Mouse (Mus musculus) B cell, adult 2 months (primary cell): Measurements from ENCODE around the gene Slfn5.
"Not testable (repeated sequence)": the region's sequence is repeated elsewhere in the genome, so short reads cannot be mapped to it uniquely, and the experiment has no call there.

Experiments
- DNase-seq, 2 experiments: peaks; one replicate each; pipeline ENCODE4 v3.0.0; 2022

Slfn5 gene

DNA sequence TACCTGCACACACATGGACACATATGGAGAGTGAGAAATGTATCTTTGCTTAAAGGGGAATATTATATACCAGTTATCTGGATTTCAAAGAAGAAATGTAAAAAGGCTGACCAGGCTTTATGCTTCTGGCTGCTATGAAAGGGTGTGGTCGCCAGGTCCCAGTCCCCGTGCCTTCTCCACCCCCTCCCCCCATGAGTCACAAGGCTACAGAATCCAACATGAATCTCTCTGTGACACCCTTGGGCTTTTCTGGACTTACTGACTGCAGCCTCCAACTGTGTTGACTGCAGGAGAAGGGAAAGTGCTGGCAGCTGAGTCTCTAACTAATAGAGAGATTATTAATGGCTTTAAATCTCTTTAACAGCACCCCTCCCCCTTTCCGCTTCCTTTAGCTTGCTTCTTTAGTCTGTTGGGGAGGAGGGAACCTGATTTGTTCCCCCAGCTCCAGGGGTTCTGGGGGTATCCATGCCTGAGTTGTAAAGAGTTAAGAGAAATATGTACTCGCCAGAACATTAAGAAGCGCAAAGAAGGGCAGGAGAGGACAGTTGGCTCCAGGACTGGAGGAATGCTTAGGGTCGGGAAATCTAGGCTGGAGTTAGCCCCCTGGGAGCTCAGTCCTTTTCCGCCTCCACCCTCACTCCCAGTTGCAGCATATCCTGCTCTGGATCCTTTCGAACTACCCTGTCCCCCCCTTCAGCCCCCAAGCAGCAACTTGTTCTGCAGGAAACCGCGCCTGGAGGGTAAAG lies at the start of gene Slfn5:
Slfn5 (plus strand) TSS at position 614 of the 746 bp plus-strand sequence.
- no peak for DNase-seq

- DNase-seq: no peak
These were observed 49.4 kb upstream of the Slfn5 start for GRCm38 (mm10) chr11:82901606-82902310.

DNA sequence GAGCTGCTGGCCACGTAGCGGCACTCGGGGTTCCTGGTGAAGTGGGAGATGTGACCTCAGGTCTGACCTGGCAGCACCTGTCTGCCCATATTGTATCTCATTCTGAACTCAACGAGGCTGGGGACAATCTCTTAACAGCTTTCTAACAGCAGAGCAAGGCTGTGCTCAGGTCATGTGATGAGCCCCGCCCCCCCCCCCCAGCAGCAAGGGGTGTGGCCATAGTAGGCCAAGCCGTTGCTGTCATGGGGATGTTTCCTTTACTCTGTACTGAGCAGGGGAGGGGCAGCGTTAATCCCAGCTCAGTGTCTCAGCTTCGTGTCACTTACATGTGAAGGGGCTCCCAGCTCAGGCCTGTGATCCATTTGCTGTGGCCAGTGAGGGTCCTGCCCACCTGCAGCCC lies 46.2 kb upstream of the Slfn5 start:
- DNase-seq: no peak

- DNase-seq: no peak
These were observed 45.3 kb upstream of the Slfn5 start for GRCm38 (mm10) chr11:82905816-82906215.

GRCm38 (mm10) chr11:82907651-82908607 lies 43.2 kb upstream of the Slfn5 start, which contains the start of gene Nle1:
TSS of gene Nle1 (minus strand) at chr11:82908411.
- DNase-seq: peak; percentile 97

GRCm38 (mm10) chr11:82908608-82908989 lies 42.5 kb upstream of the Slfn5 start:
- DNase-seq: no peak

DNA sequence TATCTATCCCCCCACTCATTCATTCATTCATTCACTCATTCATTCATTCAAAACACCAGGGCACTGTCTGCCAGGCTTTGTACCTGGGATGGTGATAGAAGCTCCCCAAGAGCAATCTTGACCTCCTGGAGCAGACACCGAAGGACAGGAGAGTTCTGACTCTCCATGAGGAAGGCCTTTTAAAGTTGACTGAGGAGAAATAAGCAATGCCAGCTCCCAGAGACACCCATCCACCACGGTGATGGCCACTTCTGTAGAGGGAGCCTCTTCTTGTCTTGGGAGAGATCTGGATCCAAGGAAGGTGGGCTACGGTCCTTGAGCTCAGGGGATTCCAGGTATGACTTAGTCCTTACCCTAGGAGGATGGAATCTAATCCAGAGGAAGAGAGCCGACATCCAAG lies 40.9 kb upstream of the Slfn5 start, which contains the start of gene Unc45b:
Unc45b (plus strand) TSS at position 301 of the 400 bp plus-strand sequence.
- DNase-seq: no peak

- DNase-seq: no peak
These were observed 40.3 kb upstream of the Slfn5 start for GRCm38 (mm10) chr11:82910679-82911389.

GRCm38 (mm10) chr11:82914711-82915352 lies 36.3 kb upstream of the Slfn5 start:
- DNase-seq: peak; percentile 79

DNA sequence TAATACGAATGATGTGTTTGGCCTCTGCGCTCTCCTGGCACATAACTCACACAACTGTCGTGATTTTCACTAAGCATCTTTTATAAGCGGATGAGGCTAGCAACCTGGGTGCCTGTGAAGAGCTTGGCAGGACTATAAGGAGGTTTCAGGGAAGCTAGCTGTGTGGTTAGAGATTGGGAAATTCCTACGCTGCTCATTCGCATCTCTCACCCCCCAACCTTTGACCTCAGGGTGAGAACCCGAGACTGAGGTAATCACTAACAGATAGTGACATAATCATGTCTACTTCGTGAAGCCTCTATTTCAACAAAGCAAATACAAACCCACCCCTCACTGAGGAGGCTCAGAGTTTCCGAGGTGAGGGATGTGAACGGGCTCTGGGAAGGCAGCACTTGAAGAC lies 30.4 kb upstream of the Slfn5 start:
- no peak for DNase-seq

DNA sequence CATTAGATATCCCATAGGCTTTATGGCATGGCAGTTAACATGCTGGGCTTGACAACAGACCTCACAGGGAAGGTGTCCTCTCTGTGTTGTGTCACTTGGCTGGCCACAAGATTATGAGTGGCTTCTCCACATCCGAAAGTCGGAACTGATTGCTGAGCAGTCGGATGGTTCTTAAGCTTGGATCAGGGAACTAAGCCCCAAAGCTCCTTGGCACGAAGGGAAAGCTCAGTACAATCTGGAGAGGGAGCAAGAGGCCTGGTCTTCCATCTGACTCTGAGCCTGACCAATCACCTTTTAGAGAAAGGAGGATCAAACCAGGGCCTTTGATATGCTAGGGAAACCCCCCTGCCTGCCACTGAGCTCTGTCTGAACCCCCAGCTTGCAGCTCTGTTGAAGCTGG lies 29.5 kb upstream of the Slfn5 start:
- DNase-seq: no peak

DNA sequence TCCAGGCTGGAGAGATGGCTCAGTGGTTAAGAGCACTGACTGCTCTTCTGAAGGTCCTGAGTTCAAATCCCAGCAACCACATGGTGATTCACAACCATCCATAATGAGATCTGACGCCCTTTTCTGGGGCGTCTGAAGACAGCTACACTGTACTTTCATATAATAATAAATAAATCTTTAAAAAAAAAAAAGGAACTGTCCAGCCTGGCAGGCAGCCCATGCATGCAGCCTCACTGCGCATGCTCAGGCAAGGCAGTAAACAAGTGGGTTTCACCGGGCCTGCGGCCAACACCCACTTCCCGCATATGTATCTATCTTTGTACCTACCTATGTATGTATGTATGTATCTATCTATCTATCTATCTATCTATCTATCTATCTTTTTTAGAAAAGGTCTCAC lies 27.2 kb upstream of the Slfn5 start:
- peak in 1 of 2 experiments; percentile 14 for DNase-seq

DNA sequence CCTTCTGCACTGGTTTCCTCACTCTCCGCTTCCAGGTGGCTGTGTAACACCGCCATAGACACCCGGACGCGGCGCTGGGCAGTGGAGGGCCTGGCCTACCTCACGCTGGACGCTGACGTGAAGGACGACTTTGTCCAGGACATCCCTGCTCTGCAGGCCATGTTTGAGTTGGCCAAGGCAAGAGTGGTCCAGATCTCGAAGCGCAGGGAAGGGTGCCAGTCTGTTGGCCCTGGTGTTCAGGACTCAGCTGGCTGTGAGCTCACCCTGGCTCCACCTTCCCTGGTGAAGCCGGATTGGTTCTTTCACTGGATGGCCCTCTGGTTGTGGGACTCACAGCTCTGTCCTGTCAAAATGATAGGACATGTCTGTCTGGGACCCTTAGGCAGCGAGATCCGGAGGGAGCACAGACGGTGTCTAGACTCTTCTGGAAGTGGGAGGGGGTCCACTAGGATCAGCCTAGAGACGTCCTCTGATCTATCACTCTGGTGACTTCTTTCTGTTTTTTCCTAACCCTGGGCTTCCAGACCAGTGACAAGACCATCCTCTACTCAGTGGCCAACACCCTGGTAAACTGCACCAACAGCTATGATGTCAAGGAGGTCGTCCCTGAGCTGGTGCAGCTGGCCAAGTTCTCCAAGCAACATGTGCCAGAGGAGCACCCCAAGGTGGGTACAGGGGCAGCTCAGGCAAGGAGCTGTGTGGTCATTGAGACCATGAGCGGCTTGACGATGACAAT lies 22.1 kb upstream of the Slfn5 start:
- peak in 1 of 2 experiments; percentile 15 for DNase-seq

DNA sequence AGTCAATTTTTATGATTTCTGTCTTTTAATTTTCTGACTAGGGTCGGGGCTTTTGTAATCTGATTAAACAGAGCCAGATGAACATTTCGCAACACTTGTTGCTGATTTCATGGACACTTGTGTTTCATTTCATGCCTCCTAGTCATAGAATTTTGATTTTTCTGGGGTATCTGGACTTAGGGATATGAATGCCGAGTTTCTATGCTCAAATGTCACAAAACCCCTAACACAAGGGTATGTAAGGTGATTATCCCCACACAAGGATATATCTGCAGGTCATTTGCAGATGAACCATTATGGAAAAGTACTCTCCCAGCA lies 21.6 kb upstream of the Slfn5 start:
- DNase-seq: no peak

DNA sequence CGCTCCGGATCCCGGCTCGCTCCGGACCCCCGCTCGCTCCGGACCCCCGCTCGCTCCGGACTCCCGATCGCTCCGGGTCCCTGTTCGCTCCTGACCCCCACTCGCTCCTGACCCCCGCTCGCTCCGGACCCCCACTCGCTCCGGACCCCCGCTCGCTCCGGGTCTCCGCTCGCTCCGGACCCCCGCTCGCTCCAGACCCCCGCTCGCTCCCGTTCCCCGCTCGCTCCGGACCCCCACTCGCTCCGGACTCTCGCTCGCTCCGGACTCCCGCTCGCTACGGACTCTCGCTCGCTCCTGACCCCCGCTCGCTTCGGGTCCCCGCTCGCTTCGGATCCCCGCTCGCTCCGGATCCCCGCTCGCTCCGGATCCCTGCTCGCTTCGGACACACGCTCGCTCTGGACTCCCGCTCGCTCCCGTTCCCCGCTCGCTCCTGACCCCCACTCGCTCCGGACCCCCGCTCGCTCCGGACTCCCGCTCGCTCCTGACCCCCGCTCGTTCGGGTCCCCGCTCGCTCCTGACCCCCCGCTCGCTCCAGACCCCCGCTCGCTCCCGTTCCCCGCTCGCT lies 20.7 kb upstream of the Slfn5 start:
- DNase-seq: not testable (repeated sequence)

DNA sequence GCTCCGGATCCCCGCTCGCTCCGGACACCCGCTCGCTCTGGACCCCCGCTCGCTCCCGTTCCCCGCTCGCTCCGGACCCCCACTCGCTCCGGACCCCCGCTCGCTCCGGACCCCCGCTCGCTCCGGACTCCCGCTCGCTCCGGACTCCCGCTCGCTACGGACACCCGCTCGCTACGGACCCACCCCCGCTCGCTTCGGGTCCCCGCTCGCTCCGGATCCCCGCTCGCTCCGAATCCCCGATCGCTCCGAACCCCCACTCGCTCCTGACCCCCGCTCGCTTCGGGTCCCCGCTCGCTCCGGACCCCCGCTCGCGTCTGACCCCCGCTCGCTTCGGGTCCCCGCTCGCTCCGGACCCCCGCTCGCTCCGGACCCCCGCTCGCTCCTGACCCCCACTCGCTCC lies 20.0 kb upstream of the Slfn5 start:
- DNase-seq: not testable (repeated sequence)

- not testable (repeated sequence) for DNase-seq
These were observed 19.3 kb upstream of the Slfn5 start for GRCm38 (mm10) chr11:82931671-82932450.

DNA sequence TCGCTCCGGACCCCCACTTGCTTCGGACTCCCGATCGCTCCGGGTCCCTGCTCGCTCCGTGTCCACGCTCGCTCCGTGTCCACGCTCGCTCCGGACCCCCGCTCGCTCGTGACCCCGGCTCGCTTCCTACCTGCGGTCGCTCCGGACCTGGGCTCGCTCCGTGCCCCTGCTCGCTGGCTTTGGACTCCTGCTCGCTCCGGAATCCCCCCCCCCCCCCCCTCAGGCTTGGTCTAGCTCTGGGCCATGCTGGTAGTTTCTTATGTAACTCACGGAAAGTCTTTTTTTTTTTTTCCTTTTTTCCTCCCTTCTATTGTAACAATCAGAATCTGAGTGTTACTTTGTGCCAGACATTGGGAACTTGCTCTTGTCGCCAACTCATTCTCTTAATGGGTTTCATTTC lies 18.0 kb upstream of the Slfn5 start:
- DNase-seq: no peak

DNA sequence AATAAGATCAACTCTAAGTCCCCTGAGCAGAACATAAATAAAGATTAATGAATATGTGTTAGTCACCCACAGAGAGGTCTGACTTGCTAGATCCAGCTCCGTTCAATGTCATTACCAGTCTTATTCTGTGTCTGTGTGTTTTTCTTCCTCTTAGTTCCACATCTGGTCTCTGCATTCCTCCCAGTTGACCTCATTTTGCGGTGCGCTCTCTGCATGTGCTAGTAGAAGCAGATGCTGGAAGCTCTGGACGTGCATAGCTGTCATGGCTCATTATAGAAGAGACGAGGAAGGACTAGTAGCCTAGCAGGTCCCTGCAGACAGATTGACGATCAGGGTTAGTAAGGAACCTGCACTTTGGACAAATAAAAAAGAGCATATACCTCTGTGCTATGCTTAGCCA lies 7.8 kb upstream of the Slfn5 start:
- DNase-seq: no peak

DNA sequence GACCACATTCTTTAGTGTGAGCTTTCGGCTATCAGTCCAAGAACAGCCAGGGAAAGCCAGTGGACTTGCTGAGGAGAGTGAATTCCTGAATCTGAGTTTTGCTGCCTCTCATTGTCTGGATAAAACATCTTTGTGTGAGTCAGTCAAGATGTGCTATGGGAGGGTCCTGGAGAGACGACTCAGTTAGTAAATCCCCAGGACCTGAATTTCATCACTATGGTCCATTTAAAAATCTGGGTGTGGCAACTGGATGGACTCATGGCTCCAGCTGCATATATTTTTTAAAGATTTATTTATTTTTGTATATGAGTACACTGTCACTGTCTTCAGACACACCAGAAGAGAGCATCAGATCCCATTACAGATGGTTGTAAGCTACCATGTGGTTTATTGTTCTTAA lies 5.5 kb upstream of the Slfn5 start:
- no peak for DNase-seq
